Mouse (Mus musculus): ENCODE measurements around the gene Zbtb14. TPM values are rescaled to one million over a fixed set of nuclear protein-coding genes. Genes with fewer than 3 reads are reported as not detected.

Zbtb14 gene
- polyA plus RNA-seq, 1 experiment, result 7.5 TPM

DNA sequence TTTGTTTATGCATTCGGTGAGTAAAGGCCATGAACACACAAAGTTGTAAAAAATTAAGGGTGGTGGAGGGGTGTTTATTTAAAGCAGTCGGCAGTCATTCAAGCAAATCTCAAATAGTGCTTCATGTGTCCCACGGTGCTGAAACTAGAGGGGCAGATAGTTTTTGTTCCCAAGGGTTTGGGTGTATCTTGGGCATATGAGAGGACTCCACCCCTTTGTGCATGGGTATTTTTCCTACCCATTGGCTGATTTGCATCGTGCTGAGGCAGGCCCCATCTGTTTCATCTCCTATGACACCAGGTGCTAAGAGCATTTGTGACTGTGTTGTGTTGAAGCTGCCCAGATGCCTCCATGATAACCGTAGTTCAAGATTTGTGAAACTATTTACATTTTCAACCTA, 55.0 kb downstream of the Zbtb14 start:
- peaks cover 3% of the 10 kb centered on the region for H3K4me1 ChIP-seq (ENCODE audit: control insufficient read depth, insufficient read depth, low read length)
- no peak overlapping the region for H3K27ac ChIP-seq (ENCODE audit: control insufficient read depth, insufficient read depth, low read depth, low read length, poor library complexity)
- 61% methylated on average over 5 of the region's 5 CpGs for WGBS
- TF ChIP-seq POLR2A (IDR thresholded peaks at IDR 0.05; ENCODE audit: borderline replicate concordance, control insufficient read depth, low read depth, low read length) (no peak), CTCF (IDR thresholded peaks at IDR 0.05; ENCODE audit: control insufficient read depth, insufficient read depth, low read length) (no peak)
- no peak overlapping the region for H3K4me3 ChIP-seq (replicated peaks; ENCODE audit: control insufficient read depth, low read depth, low read length)

DNA sequence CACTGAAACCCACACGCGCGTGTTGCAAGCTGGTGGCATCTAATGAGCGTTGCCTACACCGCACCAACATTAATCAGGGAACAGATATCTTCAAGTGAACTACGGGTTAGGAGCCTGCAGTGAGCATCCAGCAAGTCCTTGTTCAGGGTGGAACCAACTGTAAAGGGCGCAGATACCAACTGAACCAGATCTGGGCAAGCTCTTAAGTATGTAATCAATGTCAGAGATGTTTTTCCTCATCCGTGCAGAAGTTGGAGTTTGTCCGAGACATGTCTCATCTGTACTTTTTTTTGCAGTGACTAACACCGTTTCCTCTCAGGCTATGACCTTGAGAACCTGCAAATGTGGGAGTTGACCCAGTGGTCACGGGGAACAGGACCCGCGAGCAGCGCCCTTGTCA, 55.6 kb downstream of the Zbtb14 start:
- no peak overlapping the region for H3K27ac ChIP-seq (ENCODE audit: control insufficient read depth, insufficient read depth, low read depth, low read length, poor library complexity)
- H3K4me1 ChIP-seq (ENCODE audit: control insufficient read depth, insufficient read depth, low read length), result peaks cover 3% of the 10 kb centered on the region
- 29% methylated on average over 14 of the region's 14 CpGs for WGBS
- no peak for TF ChIP-seq CTCF (IDR thresholded peaks at IDR 0.05; ENCODE audit: control insufficient read depth, insufficient read depth, low read length)
- TF ChIP-seq POLR2A (IDR thresholded peaks at IDR 0.05; ENCODE audit: borderline replicate concordance, control insufficient read depth, low read depth, low read length), result no peak
- no peak overlapping the region for H3K4me3 ChIP-seq (replicated peaks; ENCODE audit: control insufficient read depth, low read depth, low read length)

GRCm38 (mm10) chr17:69438990-69439491, 56.2 kb downstream of the Zbtb14 start, which contains the start of gene Akain1:
Gene Akain1, plus strand, starts transcription at chr17:69439326.
- Histone ChIP-seq H3K27ac (ENCODE audit: control insufficient read depth, insufficient read depth, low read depth, low read length, poor library complexity) (no peak within 1 kb of the TSS; the same call in 1 of the 2 replicates), H3K4me1 (ENCODE audit: control insufficient read depth, insufficient read depth, low read length) (peaks cover 3% of the 10 kb centered on the region), H3K4me3 (replicated peaks; ENCODE audit: control insufficient read depth, low read depth, low read length) (peak within 1 kb of the TSS; percentile 11)
- TF ChIP-seq POLR2A (IDR thresholded peaks at IDR 0.05; ENCODE audit: borderline replicate concordance, control insufficient read depth, low read depth, low read length) (peak; percentile 46; the same call in 1 of the 2 replicates), CTCF (IDR thresholded peaks at IDR 0.05; ENCODE audit: control insufficient read depth, insufficient read depth, low read length) (no peak)
- 2% methylated on average over 44 of the region's 44 CpGs for WGBS

GRCm38 (mm10) chr17:69439571-69440480, 57.0 kb downstream of the Zbtb14 start:
- no peak overlapping the region; the same call in 1 of the 2 replicates for H3K27ac ChIP-seq (ENCODE audit: control insufficient read depth, insufficient read depth, low read depth, low read length, poor library complexity)
- H3K4me3 ChIP-seq (replicated peaks; ENCODE audit: control insufficient read depth, low read depth, low read length), result no peak overlapping the region
- TF ChIP-seq POLR2A (IDR thresholded peaks at IDR 0.05; ENCODE audit: borderline replicate concordance, control insufficient read depth, low read depth, low read length) (no peak), CTCF (IDR thresholded peaks at IDR 0.05; ENCODE audit: control insufficient read depth, insufficient read depth, low read length) (no peak)
- 4% methylated on average over 51 of the region's 52 CpGs for WGBS
- peaks cover 3% of the 10 kb centered on the region for H3K4me1 ChIP-seq (ENCODE audit: control insufficient read depth, insufficient read depth, low read length)

Other genes with a start within 250 kb of the Zbtb14 start
- gene Akain1, start 56.3 kb downstream of the Zbtb14 start, polyA plus RNA-seq (2011; ENCODE audit: insufficient read depth, insufficient read length, low replicate concordance, missing spikeins), result not detected in 2 replicates

Data from bone marrow, adult 2 months (tissue).